Mouse (Mus musculus): ENCODE measurements at regions not wholly inside any gene's neighbourhood (a gene's known extent, or its start where the extent isn't known, plus 50 kb on each side); places are given as distances from the start of the nearest gene placed in this dataset.

GRCm38 (mm10) chr5:106351348-106351747 is 106.6 kb downstream of the Barhl2 start:
- Histone ChIP-seq H3K27ac (no peak overlapping the region), H3K36me3 (no peaks in the 10 kb centered on the region), H3K4me2 (no peak overlapping the region), H3K4me1 (no peaks in the 10 kb centered on the region), H3K27me3 (no peaks in the 10 kb centered on the region), H3K9me3 (no peaks in the 10 kb centered on the region), H3K4me3 (no peak overlapping the region), H3K9ac (no peak overlapping the region)
- 85% methylated on average over 8 of the region's 8 CpGs for WGBS
- ATAC-seq (ENCODE audit: borderline replicate concordance, extremely low read depth, low FRiP score, low TSS enrichment): no peak

DNA sequence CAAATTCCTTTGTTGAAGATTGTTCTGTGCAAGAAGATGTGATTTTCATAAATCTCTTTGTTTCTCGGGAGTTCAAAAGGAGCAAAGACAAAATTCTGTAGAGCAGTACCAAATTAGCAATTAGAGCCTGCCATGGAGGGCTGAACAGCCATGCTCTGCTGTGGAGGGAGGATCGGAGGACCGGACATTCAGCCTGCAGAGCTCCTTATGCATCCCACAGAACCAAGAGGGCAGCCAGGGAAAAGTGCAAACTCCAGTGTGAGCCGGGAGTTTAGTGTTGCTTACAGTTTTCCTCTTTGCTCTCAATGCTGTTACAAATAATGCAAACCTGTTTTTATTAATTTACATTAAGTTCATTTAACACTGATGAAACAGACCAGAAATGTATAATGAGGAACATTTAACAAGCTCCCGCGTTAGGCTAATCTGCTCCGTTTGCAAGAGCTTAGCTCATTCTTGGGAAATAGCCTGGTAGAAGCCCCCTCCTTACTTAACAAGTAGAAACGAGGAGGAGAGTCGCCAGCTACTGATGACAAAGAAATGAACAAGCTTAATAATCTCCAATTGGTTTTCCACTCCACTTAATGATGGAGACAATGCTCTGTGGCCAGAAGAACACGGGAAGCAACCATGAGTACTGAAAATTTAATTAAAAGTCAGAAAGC is 108.0 kb downstream of the Barhl2 start:
- Histone ChIP-seq H3K9me3 (no peaks in the 10 kb centered on the region), H3K4me2 (no peak overlapping the region), H3K4me1 (no peaks in the 10 kb centered on the region), H3K36me3 (no peaks in the 10 kb centered on the region), H3K4me3 (no peak overlapping the region), H3K27ac (no peak overlapping the region), H3K27me3 (0 out of 2 replicates have a peak, but pooled peaks cover under 1% of the 10 kb centered on the region), H3K9ac (no peak overlapping the region)
- WGBS: 64% methylated on average over 10 of the region's 10 CpGs
- no peak for ATAC-seq (ENCODE audit: borderline replicate concordance, extremely low read depth, low FRiP score, low TSS enrichment)

DNA sequence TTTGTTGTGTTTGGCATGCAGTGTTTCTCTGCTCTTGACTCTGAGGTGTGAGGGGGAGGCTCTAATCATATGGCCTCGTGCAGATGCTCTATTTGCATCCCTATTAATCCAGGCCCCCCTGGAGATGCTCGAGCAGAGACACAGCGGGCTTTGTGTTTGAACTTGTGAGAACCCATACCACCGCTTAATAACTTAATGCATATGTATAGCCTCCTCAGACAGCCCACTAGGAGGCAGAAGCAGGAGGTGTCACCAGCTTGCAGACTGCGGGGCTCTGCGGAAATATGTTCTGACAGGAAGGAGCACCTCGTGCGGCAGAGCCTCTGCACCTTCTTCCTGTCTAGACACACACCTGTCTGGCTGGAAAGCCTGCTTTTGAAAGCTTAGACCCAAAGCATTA is 113.7 kb downstream of the Barhl2 start:
- no peak overlapping the region for H3K9ac ChIP-seq
- H3K36me3 ChIP-seq: no peaks in the 10 kb centered on the region
- ATAC-seq (ENCODE audit: borderline replicate concordance, extremely low read depth, low FRiP score, low TSS enrichment): no peak
- 7% methylated on average over 8 of the region's 8 CpGs for WGBS
- no peak overlapping the region for H3K4me3 ChIP-seq
- no peak overlapping the region for H3K4me2 ChIP-seq
- no peak overlapping the region for H3K27ac ChIP-seq
- H3K4me1 ChIP-seq: no peaks in the 10 kb centered on the region
- no peaks in the 10 kb centered on the region for H3K9me3 ChIP-seq
- H3K27me3 ChIP-seq: peaks cover 6% of the 10 kb centered on the region; the same call in 1 of the 2 replicates

DNA sequence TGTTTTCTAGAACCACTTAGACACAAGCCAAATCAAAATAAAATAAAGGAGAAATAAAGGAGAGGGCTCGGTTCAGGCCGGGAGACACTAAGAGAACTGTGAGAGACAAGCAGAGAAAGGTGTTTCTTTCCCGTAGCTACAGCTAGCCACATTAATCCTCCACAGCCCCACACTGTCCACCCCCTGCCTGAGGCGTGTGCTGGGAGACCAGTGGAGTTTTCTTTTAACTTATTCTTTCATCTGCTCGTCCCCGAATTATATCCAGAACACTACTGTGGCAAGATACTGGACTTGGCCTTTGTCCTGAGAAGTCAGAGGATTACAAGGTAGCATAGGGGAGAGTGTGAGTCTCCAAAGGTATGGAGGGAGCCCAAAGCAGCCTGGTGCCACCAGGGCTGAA is 114.4 kb downstream of the Barhl2 start:
- H3K36me3 ChIP-seq: no peaks in the 10 kb centered on the region
- no peak overlapping the region for H3K9ac ChIP-seq
- WGBS: 28% methylated on average over 6 of the region's 6 CpGs
- peaks cover 6% of the 10 kb centered on the region; the same call in 1 of the 2 replicates for H3K27me3 ChIP-seq
- H3K27ac ChIP-seq: no peak overlapping the region
- no peak for ATAC-seq (ENCODE audit: borderline replicate concordance, extremely low read depth, low FRiP score, low TSS enrichment)
- no peak overlapping the region for H3K4me3 ChIP-seq
- no peak overlapping the region for H3K4me2 ChIP-seq
- no peaks in the 10 kb centered on the region for H3K4me1 ChIP-seq
- no peaks in the 10 kb centered on the region for H3K9me3 ChIP-seq

DNA sequence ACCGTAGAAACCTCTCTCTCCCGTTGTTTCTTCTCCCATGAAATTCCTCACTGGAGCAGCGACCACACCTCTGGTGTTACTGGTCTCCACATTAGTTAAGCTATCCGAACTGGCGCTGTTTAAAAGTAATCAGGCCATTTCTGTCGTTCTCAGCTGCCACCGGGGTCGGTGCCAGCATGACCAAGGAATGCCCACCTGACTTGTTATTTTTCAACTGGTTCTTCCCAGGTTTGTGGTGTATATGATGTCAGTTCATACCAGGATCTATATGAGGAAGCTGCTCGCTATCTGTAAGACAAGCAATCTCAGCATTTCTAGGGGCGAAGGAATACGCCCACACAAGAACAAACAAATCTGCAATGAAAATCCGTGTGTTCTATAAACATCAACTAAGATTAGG is 116.6 kb downstream of the Barhl2 start:
- Histone ChIP-seq H3K9ac (no peak overlapping the region), H3K4me2 (no peak overlapping the region), H3K36me3 (no peaks in the 10 kb centered on the region), H3K4me1 (no peaks in the 10 kb centered on the region), H3K27ac (no peak overlapping the region), H3K4me3 (no peak overlapping the region), H3K27me3 (peaks cover 6% of the 10 kb centered on the region; the same call in 1 of the 2 replicates), H3K9me3 (no peaks in the 10 kb centered on the region)
- no peak for ATAC-seq (ENCODE audit: borderline replicate concordance, extremely low read depth, low FRiP score, low TSS enrichment)
- 47% methylated on average over 12 of the region's 12 CpGs for WGBS

DNA sequence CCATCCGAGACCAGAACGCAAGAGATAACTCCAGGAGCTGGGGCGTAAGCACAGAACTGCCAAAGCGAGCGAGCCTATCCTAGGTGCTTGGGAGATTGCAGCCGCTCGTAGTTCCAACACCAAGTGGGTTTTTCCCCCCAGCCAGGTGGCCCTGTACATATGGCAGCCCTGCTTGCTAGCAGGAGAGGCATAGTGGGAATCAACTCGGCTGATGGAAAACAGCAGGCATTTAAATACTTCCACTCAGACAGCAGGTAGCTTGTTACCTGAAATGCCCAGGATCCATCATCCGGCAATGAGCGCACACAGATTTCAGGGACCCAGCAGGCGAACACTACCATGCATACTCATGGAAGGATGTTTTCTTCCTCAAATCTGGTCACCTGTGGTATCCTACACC is 122.3 kb downstream of the Barhl2 start:
- Histone ChIP-seq H3K9me3 (no peaks in the 10 kb centered on the region), H3K4me3 (no peak overlapping the region), H3K4me1 (no peaks in the 10 kb centered on the region), H3K27ac (no peak overlapping the region), H3K9ac (no peak overlapping the region), H3K36me3 (no peaks in the 10 kb centered on the region), H3K4me2 (no peak overlapping the region), H3K27me3 (no peaks in the 10 kb centered on the region)
- 84% methylated on average over 11 of the region's 11 CpGs for WGBS
- ATAC-seq (ENCODE audit: borderline replicate concordance, extremely low read depth, low FRiP score, low TSS enrichment): no peak

GRCm38 (mm10) chr5:106327592-106328150 is 130.3 kb downstream of the Barhl2 start:
- Histone ChIP-seq H3K4me2 (no peak overlapping the region), H3K9me3 (no peaks in the 10 kb centered on the region), H3K4me1 (no peaks in the 10 kb centered on the region), H3K36me3 (no peaks in the 10 kb centered on the region), H3K4me3 (no peak overlapping the region), H3K27ac (no peak overlapping the region), H3K9ac (no peak overlapping the region), H3K27me3 (no peaks in the 10 kb centered on the region)
- ATAC-seq (ENCODE audit: borderline replicate concordance, extremely low read depth, low FRiP score, low TSS enrichment): no peak
- 40% methylated on average over 9 of the region's 9 CpGs for whole genome bisulfite sequencing

- Histone ChIP-seq H3K4me3 (no peak overlapping the region), H3K9ac (no peak overlapping the region), H3K4me2 (no peak overlapping the region), H3K27ac (no peak overlapping the region), H3K36me3 (no peaks in the 10 kb centered on the region), H3K27me3 (no peaks in the 10 kb centered on the region), H3K4me1 (no peaks in the 10 kb centered on the region), H3K9me3 (no peaks in the 10 kb centered on the region)
- ATAC-seq (ENCODE audit: borderline replicate concordance, extremely low read depth, low FRiP score, low TSS enrichment): no peak
- 26% methylated on average over 18 of the region's 18 CpGs for WGBS
These were observed 135.3 kb downstream of the Barhl2 start for GRCm38 (mm10) chr5:106322574-106323215.

- H3K27ac ChIP-seq: no peak overlapping the region
- no peaks in the 10 kb centered on the region for H3K9me3 ChIP-seq
- no peak overlapping the region for H3K9ac ChIP-seq
- 37% methylated on average over 5 of the region's 5 CpGs for WGBS
- H3K36me3 ChIP-seq: no peaks in the 10 kb centered on the region
- no peak overlapping the region for H3K4me2 ChIP-seq
- no peak overlapping the region for H3K4me3 ChIP-seq
- ATAC-seq (ENCODE audit: borderline replicate concordance, extremely low read depth, low FRiP score, low TSS enrichment): no peak
- H3K4me1 ChIP-seq: no peaks in the 10 kb centered on the region
- no peaks in the 10 kb centered on the region for H3K27me3 ChIP-seq
These were observed 136.5 kb downstream of the Barhl2 start for GRCm38 (mm10) chr5:106321426-106321825.

DNA sequence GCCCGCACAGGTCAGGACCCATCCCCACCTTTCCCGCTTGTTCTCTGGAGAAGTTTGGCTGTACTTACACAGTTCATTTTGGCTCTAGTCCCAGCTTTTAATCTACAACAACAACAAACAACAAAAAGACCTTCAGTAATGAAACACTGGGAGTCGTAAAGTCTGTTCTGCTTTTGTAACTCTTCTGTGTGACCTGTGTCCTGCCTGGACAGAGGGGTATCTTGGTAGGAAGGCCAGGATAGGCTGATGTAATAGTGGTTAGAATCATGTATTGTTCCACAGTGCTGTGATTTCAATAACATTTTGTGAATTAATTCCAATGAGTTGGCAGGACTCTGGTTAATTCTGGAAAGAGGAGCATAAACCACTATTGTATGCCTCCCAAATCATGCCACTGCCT is 136.9 kb downstream of the Barhl2 start:
- Histone ChIP-seq H3K27me3 (no peaks in the 10 kb centered on the region), H3K4me2 (no peak overlapping the region), H3K4me1 (no peaks in the 10 kb centered on the region), H3K4me3 (no peak overlapping the region), H3K9ac (no peak overlapping the region), H3K9me3 (no peaks in the 10 kb centered on the region), H3K27ac (no peak overlapping the region), H3K36me3 (no peaks in the 10 kb centered on the region)
- 62% methylated on average over 3 of the region's 3 CpGs for WGBS
- ATAC-seq (ENCODE audit: borderline replicate concordance, extremely low read depth, low FRiP score, low TSS enrichment): no peak

DNA sequence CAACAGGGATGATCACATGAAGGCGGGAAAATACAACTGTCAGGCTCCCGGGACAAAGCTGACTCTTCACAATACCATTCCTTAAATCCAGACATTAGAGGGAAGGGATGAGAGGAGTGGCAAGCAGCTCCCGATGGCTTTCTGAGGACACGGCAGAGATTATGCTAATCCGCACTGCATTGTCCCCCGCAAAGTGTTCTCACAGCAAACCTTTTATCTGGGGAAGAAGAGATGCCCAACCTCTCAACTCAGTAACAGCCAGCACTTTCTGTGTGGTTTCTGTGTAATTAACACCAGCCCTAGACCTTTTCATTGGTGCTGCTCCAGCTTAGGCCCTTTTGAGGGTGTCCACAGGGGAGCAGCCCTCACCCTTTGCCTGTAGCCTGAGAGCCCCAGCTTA is 137.9 kb downstream of the Barhl2 start:
- Histone ChIP-seq H3K9me3 (no peaks in the 10 kb centered on the region), H3K27ac (no peak overlapping the region), H3K27me3 (no peaks in the 10 kb centered on the region), H3K4me3 (no peak overlapping the region), H3K4me2 (no peak overlapping the region), H3K4me1 (no peaks in the 10 kb centered on the region), H3K9ac (no peak overlapping the region), H3K36me3 (no peaks in the 10 kb centered on the region)
- ATAC-seq (ENCODE audit: borderline replicate concordance, extremely low read depth, low FRiP score, low TSS enrichment): no peak
- WGBS: 48% methylated on average over 6 of the region's 6 CpGs

- 63% methylated on average over 6 of the region's 6 CpGs for WGBS
- no peak overlapping the region for H3K27ac ChIP-seq
- H3K36me3 ChIP-seq: no peaks in the 10 kb centered on the region
- H3K27me3 ChIP-seq: no peaks in the 10 kb centered on the region
- no peak overlapping the region for H3K9ac ChIP-seq
- no peak for ATAC-seq (ENCODE audit: borderline replicate concordance, extremely low read depth, low FRiP score, low TSS enrichment)
- no peaks in the 10 kb centered on the region for H3K4me1 ChIP-seq
- H3K4me3 ChIP-seq: no peak overlapping the region
- no peaks in the 10 kb centered on the region for H3K9me3 ChIP-seq
- no peak overlapping the region for H3K4me2 ChIP-seq
These were observed 139.7 kb downstream of the Barhl2 start for GRCm38 (mm10) chr5:106318246-106318645.
